Mouse (Mus musculus) brain, embryonic 14.5 days (tissue): ENCODE measurements at regions not wholly inside any gene's neighbourhood (a gene's known extent, or its start where the extent isn't known, plus 50 kb on each side); places are given as distances from the start of the nearest gene placed in this dataset.

Experiments
- CTCF ChIP-seq: fragments of 200-500 bp; IDR thresholded peaks from 2 replicates; pipeline ENCODE4 v1.5.1; 2012; ENCODE audit warnings: inconsistent platforms, mild to moderate bottlenecking, moderate library complexity, borderline replicate concordance; ENCODE audit not compliant: insufficient read depth, insufficient read length; ENCODE audit errors: extremely low read depth
- POLR2A ChIP-seq: fragments of 200-500 bp; IDR thresholded peaks from 2 replicates; pipeline ENCODE4 v1.6.1; 2012; ENCODE audit warnings: mild to moderate bottlenecking, inconsistent platforms, borderline replicate concordance; ENCODE audit not compliant: poor library complexity, insufficient read depth, insufficient read length, severe bottlenecking; ENCODE audit errors: extremely low read depth

GRCm38 (mm10) chr15:51704198-51704597 is 2180.5 kb upstream of the Gm7489 start:
- no peak for TF ChIP-seq POLR2A
- TF ChIP-seq CTCF, result no peak
